In the genomic region with DNA sequence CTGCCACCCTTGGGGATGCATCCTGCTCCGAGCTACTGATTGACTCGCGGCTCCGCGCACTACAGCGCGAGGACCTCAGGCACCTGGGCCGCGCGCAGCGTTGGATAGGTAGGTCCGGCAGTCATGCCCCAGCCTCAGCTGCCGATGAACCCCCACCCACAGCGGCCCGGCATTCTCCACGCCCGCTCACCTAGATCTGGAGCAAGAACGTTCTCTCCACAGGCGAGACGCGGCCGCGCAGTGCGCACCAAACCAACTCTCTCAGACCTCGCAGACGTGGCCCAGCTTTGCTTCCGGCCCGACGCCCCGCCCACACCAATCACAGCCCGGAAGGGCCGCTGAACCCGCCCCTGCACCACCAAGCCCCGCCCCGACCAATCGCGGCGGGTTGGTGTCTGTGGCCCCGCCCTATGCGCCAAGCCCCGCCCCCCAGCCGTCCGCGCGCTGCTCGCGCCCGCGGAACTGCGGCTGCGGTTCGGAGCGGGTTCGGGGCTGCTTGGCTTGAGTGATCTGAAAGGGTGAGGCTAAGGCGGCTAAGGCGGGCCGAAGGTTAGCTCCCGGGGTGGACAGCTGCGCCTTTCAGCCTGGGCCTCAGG, we compare ENCODE assay signal across 8 mouse cellular contexts. TPM values are rescaled to one million over a fixed set of nuclear protein-coding genes. Genes with fewer than 3 reads are reported as not detected.
DNase-seq lines count a peak whose midpoint lies in the region; ATAC-seq and TF ChIP-seq lines count a peak whose summit lies in the region.

TSS of gene Pgm3 (minus strand) at position 303 of the 596 bp plus-strand sequence.
TSS of gene Rwdd2a (plus strand) at position 452 of the 596 bp plus-strand sequence.

- H3K4me1 ChIP-seq in cortical plate, adult 2 months (ENCODE audit: control insufficient read depth, insufficient read depth, low read length), result 0 out of 2 replicates have a peak, but pooled peaks cover 1% of the 10 kb centered on the region

- peak; percentile 98 for DNase-seq in gastrocnemius, postnatal 10 days
- DNase-seq in left cerebral cortex, postnatal 10 days (ENCODE audit: extremely low spot score in 1 of 2, low spot score in 2 of 2), result peak; percentile 92 to 98
- DNase-seq in right cerebral cortex, postnatal 25 days, result peak; percentile 96
- DNase-seq in urinary bladder, postnatal 4 days (ENCODE audit: low spot score in 2 of 2), result peak; percentile 95 to 97

- intact Hi-C loops in left cerebral cortex, postnatal 10 days (cut with DNase I), result loop anchor here (5.0 kb wide), 1 partner anchor 824 kb away; the partner anchor contains the start of gene Ibtk

- ATAC-seq in activated CD4-positive, CD25-positive, alpha-beta regulatory T cell, adult 4 months, result peak; percentile 91
- ATAC-seq in inflammation-experienced regulatory T-cells, adult 6 months, result peak; percentile 89
- peak; percentile 96 for ATAC-seq in megakaryocyte-erythroid progenitor cell, adult 5-6 weeks (replicated peaks; ENCODE audit: low FRiP score, low TSS enrichment, poor library complexity, severe bottlenecking)

- peak within 1 kb of the TSS; percentile 85 for H3K4me3 ChIP-seq in cortical plate, adult 2 months (ENCODE audit: insufficient read depth, low read length)

- peak within 1 kb of the TSS; percentile 61 for H3K27ac ChIP-seq in cortical plate, adult 2 months (ENCODE audit: insufficient read depth, low read length)

- TF ChIP-seq CTCF in cortical plate, adult 2 months (IDR thresholded peaks at IDR 0.05; ENCODE audit: extremely low read depth, insufficient read depth, low read length), result no peak

- TF ChIP-seq POLR2A in cortical plate, adult 2 months (IDR thresholded peaks at IDR 0.05; ENCODE audit: extremely low read depth, insufficient read depth, low read length), result peak; percentile 95

RNA-seq across cellular contexts. Expression of gene Pgm3, which starts in this region (rescaled TPM):
- 10 to 100 TPM; 17.3 to 18.7 TPM for polyA plus RNA-seq in activated CD4-positive, CD25-positive, alpha-beta regulatory T cell, adult 4 months (2017; shearing (Covaris generic))
- polyA plus RNA-seq in cortical plate, adult 2 months (2012; rRNA removed), result 9.9 and 10.8 TPM in 2 replicates
- total RNA-seq in gastrocnemius, postnatal 10 days (2021), result 1 to 10 TPM; 8.5 to 9.1 TPM
- polyA plus RNA-seq in inflammation-experienced regulatory T-cells, adult 6 months (2017; shearing (Covaris generic)), result 10 to 100 TPM; 16.4 to 21.3 (median 19.2) TPM
- total RNA-seq in left cerebral cortex, postnatal 10 days (2021), result 10 to 100 TPM; 18.1 to 21.7 TPM
- 4.7 and 11.3 TPM in 2 replicates for total RNA-seq in megakaryocyte-erythroid progenitor cell, adult 5-6 weeks (2014; fragmentation: Nextera tagmentation)
- 7.3 and 14.8 TPM in 2 replicates for total RNA-seq in megakaryocyte-erythroid progenitor cell, adult 5-6 weeks (2017)

RNA-seq across cellular contexts. Expression of gene Rwdd2a, which starts in this region (rescaled TPM):
- polyA plus RNA-seq in activated CD4-positive, CD25-positive, alpha-beta regulatory T cell, adult 4 months (2017; shearing (Covaris generic)), result 1 to 10 TPM; 4.8 to 5.0 TPM
- polyA plus RNA-seq in cortical plate, adult 2 months (2012; rRNA removed), result 24.2 and 26.1 TPM in 2 replicates
- total RNA-seq in gastrocnemius, postnatal 10 days (2021), result under 1 TPM; 0.63 to 0.92 TPM
- polyA plus RNA-seq in inflammation-experienced regulatory T-cells, adult 6 months (2017; shearing (Covaris generic)), result 1 to 10 TPM; 4.6 to 5.7 (median 5.6) TPM
- 10 to 100 TPM; 41.4 to 42.8 TPM for total RNA-seq in left cerebral cortex, postnatal 10 days (2021)
- total RNA-seq in megakaryocyte-erythroid progenitor cell, adult 5-6 weeks (2014; fragmentation: Nextera tagmentation), result 1.2 TPM in 1 of 2 replicates, not detected in the other
- total RNA-seq in megakaryocyte-erythroid progenitor cell, adult 5-6 weeks (2017), result 1.1 TPM in 1 of 2 replicates, not detected in the other

Comparison
In these comparisons a context has a peak if more than half of its experiments do, and no peak if none do; other contexts are left out.
1. Peak in every context shown above with its lines: DNase-seq, ATAC-seq, H3K4me3 ChIP-seq and H3K27ac ChIP-seq.
2. RNA of gene Rwdd2a (total RNA-seq): 41.4 to 42.8 TPM in left cerebral cortex, postnatal 10 days; 0.63 to 0.92 TPM in gastrocnemius, postnatal 10 days and 1.1 to 1.2 TPM in megakaryocyte-erythroid progenitor cell, adult 5-6 weeks; every median in the first group is over 10 times any median in the second.